Mouse (Mus musculus) limb, embryonic 11.5 days (tissue): Measurements from ENCODE around the gene Cdh23. TPM values are rescaled to one million over a fixed set of nuclear protein-coding genes. Genes with fewer than 3 reads are reported as not detected.
"Not testable (repeated sequence)": the region's sequence is repeated elsewhere in the genome, so short reads cannot be mapped to it uniquely, and the experiment has no call there.

Experiments used
- ATAC-seq: fragments of 200-750 bp; cut with Nextera tagmentation; 2 replicates; pipeline ENCODE4 v1.8.0; 2017; ENCODE audit warnings: low read depth; ENCODE audit not compliant: insufficient number of reproducible peaks, low FRiP score, low TSS enrichment
- DNase-seq: peaks from one replicate; pipeline ENCODE4 v3.0.0-alpha.2; 2015; ENCODE audit warnings: low spot score
- H3K27ac ChIP-seq: fragments of 300-500 bp; sonication (generic); replicated peaks from 2 replicates; pipeline ENCODE4 v1.5.1; 2014; ENCODE audit warnings: low read depth, mild to moderate bottlenecking, low read length
- H3K27me3 ChIP-seq: fragments of 300-500 bp; sonication (generic); 2 replicates; pipeline ENCODE4 v1.6.1; 2014; ENCODE audit warnings: mild to moderate bottlenecking, low read length, mixed read lengths; ENCODE audit not compliant: control insufficient read depth, insufficient read depth
- H3K36me3 ChIP-seq: fragments of 300-500 bp; sonication (generic); 2 replicates; pipeline ENCODE4 v1.6.1; 2014; ENCODE audit warnings: mild to moderate bottlenecking, low read length, moderate library complexity, mixed read lengths; ENCODE audit not compliant: control insufficient read depth, insufficient read depth
- H3K4me1 ChIP-seq: fragments of 300-500 bp; sonication (generic); 2 replicates; pipeline ENCODE4 v1.6.1; 2014; ENCODE audit warnings: low read length, mixed read lengths; ENCODE audit not compliant: control insufficient read depth, insufficient read depth
- H3K4me2 ChIP-seq: fragments of 300-500 bp; sonication (generic); 2 replicates; pipeline ENCODE4 v1.6.1; 2014; ENCODE audit warnings: low read depth, mild to moderate bottlenecking, moderate library complexity; ENCODE audit not compliant: severe bottlenecking
- H3K4me3 ChIP-seq: fragments of 300-500 bp; sonication (generic); 2 replicates; pipeline ENCODE4 v1.5.1; 2014; ENCODE audit warnings: low read depth, low read length
- H3K9ac ChIP-seq: fragments of 300-500 bp; sonication (generic); 2 replicates; pipeline ENCODE4 v1.6.1; 2014; ENCODE audit warnings: mild to moderate bottlenecking, low read length
- H3K9me3 ChIP-seq: fragments of 300-500 bp; sonication (generic); 2 replicates; pipeline ENCODE4 v1.6.1; 2016; ENCODE audit warnings: low read length; ENCODE audit not compliant: control insufficient read depth
- WGBS: fragments of 180-500 bp; shearing (Covaris S2); extraction: QIAGEN DNeasy Blood & Tissue Kit; methylation state at CpG from one replicate; pipeline ENCODE4 v1.1.7; 2014; 5-methylcytosine and 5-hydroxymethylcytosine counted together
- polyA plus RNA-seq: library from polyadenylated mRNA; unstranded; fragments of >200 nt; fragmentation: Nextera tagmentation; extraction: Ambion mirVana; gene quantifications from 2 replicates; pipeline ENCODE4 v1.2.1, GENCODE M21; 2014

The Cdh23 gene
- 0.16 and 0.71 TPM in 2 replicates for polyA plus RNA-seq

DNA sequence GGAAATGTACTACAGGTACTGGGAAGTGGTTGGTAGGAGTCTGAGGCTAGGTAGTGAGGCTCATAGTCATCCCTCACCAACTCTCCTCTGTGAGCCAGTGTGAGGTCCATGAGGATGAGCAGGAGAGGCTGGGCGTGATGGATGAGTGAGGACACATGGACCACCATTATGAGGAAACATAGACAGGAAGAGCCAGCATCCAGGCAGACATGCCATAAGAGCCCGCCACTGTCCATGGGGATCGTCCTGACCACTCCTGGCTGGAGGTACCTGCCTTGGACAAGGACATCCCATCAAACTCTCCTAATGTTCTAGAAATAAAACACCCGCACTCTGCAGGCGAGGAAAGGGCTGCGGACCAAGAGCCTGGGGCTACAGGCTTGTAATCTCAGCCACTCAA, at the start of gene Cdh23:
Cdh23 (minus strand) TSS at position 101 of the 400 bp plus-strand sequence.
- no peaks in the 10 kb centered on the region for H3K27me3 ChIP-seq
- H3K4me1 ChIP-seq, result no peaks in the 10 kb centered on the region
- no peak within 1 kb of the TSS for H3K9ac ChIP-seq
- no peak within 1 kb of the TSS for H3K4me2 ChIP-seq
- H3K9me3 ChIP-seq, result no peaks in the 10 kb centered on the region
- 82% methylated on average over 6 of the region's 6 CpGs for WGBS
- ATAC-seq (no peak), DNase-seq (no peak)
- H3K36me3 ChIP-seq, result no peaks in the 10 kb centered on the region
- H3K4me3 ChIP-seq, result no peak within 1 kb of the TSS
- H3K27ac ChIP-seq, result no peak within 1 kb of the TSS

DNA sequence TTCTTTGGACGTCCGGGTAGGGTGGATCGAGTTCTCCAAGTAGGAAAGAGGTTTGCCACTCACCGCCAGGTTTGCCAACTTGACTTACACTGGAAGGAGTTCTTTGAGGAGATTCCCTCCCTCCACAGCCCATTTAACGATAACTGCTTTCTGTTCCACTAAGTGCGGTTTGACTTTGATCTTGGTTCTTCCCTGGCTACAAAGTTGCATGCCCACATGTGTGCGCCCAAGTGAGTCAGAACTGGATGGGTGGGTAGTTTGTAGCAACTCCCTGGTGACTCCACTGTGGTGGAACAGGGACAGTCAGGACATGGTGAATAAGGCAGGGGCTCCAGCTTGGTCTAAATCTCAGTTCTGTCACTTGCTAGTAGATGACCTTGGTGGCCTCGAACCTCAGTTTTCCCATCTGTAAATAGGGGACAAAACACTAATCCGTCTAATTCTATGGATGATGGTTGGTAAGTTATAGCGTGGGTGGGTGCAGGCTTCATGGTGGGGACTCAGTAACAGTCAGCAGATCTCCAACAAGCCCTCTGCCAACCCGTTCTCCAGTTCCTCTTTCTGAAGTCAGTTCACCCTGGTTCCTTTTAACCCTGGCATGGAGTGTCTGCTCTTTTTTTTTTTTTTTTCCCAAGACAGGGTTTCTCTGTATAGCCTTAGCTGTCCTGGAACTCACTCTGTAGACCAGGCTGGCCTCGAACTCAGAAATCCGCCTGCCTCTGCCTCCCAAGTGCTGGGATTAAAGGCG, 48.4 kb upstream of the Cdh23 start:
- no peak overlapping the region for H3K4me2 ChIP-seq
- H3K4me1 ChIP-seq, result 0 out of 2 replicates have a peak, but pooled peaks cover 5% of the 10 kb centered on the region
- H3K9ac ChIP-seq, result no peak overlapping the region
- H3K36me3 ChIP-seq, result no peaks in the 10 kb centered on the region
- WGBS, result 93% methylated on average over 14 of the region's 14 CpGs
- H3K9me3 ChIP-seq, result no peaks in the 10 kb centered on the region
- H3K27me3 ChIP-seq, result no peaks in the 10 kb centered on the region
- H3K4me3 ChIP-seq, result no peak overlapping the region
- H3K27ac ChIP-seq, result no peak overlapping the region
- ATAC-seq (no peak), DNase-seq (no peak)

DNA sequence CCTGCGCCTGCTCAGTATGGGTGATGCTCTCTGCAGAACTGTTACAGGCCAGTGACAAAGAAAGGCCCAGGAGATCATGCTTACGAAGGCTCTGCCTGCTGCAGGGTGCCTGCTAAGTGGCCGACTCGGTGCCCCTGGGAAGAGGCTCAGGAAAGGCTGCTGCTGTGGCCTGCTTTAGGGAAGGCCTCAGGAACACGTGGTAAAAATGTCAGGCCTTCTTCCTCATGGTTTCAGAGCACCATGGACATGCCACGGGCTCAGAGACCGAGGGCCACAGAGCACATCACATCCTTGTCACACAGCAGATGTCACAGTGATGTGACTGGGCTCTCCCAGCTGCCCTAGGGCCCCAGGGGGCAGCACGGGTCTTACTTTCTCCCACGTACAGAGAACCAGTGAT, 47.4 kb upstream of the Cdh23 start:
- Histone ChIP-seq H3K27ac (no peak overlapping the region), H3K4me1 (0 out of 2 replicates have a peak, but pooled peaks cover 5% of the 10 kb centered on the region), H3K27me3 (no peaks in the 10 kb centered on the region), H3K9me3 (no peaks in the 10 kb centered on the region), H3K36me3 (no peaks in the 10 kb centered on the region), H3K4me3 (no peak overlapping the region), H3K9ac (no peak overlapping the region; the same call in 1 of the 2 replicates), H3K4me2 (no peak overlapping the region)
- no peak for DNase-seq
- 75% methylated on average over 9 of the region's 9 CpGs for WGBS
- ATAC-seq, result no peak

DNA sequence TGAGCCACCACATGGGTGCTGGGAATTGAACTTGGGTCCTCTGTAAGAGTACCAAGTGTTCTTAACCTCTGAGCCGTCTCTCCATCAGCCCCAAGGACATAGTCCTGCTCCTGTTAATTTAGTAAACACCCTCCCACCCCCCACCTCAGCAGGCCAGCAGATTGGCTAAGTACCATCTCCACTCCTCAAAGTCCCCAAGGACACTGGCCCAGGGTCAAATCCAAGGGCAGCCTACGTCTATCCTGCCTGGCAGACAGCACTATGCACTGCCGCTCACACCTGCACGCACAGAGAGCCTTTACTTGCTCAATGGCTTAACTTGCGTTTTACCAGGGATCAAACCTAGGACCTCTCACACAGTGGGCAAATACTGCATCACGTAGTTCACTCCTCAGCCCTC, 46.7 kb upstream of the Cdh23 start:
- DNase-seq (no peak), ATAC-seq (no peak)
- no peak overlapping the region for H3K27ac ChIP-seq
- H3K9me3 ChIP-seq, result no peaks in the 10 kb centered on the region
- no peak overlapping the region for H3K9ac ChIP-seq
- 0 out of 2 replicates have a peak, but pooled peaks cover 5% of the 10 kb centered on the region for H3K4me1 ChIP-seq
- H3K4me3 ChIP-seq, result no peak overlapping the region
- H3K27me3 ChIP-seq, result no peaks in the 10 kb centered on the region
- no peaks in the 10 kb centered on the region for H3K36me3 ChIP-seq
- 85% methylated on average over 6 of the region's 6 CpGs for WGBS
- H3K4me2 ChIP-seq, result no peak overlapping the region

- H3K9ac ChIP-seq, ATAC-seq, H3K27me3 ChIP-seq, H3K9me3 ChIP-seq, H3K4me1 ChIP-seq, H3K36me3 ChIP-seq, H3K4me2 ChIP-seq, H3K27ac ChIP-seq, H3K4me3 ChIP-seq, DNase-seq: not testable (repeated sequence)
- 75% methylated on average over 1 of the region's 1 CpGs for WGBS
Measured at GRCm38 (mm10) chr10:60742296-60742695, 46.0 kb upstream of the Cdh23 start.

DNA sequence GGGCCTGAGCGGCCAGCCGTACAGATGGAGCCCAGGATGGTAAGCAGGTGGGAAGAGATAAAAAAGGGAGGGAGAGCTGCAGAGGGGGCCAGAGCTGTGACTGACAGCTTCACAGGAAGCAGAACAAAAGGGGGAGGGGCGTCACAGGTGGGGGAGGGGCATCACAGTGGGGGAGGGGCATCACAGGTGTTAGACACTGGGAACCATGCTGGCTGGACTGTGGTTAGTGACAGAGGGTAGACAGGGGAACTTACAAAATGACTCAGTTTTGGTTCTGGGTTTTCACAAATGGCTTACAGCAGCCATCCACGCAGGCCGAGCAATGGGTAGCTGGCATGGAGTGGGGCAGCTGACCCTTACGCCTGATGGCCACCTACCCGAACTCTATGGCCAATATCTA, 45.1 kb upstream of the Cdh23 start:
- Histone ChIP-seq H3K9ac (no peak overlapping the region), H3K9me3 (no peaks in the 10 kb centered on the region), H3K4me1 (no peaks in the 10 kb centered on the region), H3K4me3 (no peak overlapping the region), H3K4me2 (no peak overlapping the region), H3K27ac (no peak overlapping the region), H3K36me3 (no peaks in the 10 kb centered on the region; the same call in 1 of the 2 replicates), H3K27me3 (no peaks in the 10 kb centered on the region)
- WGBS, result 78% methylated on average over 7 of the region's 7 CpGs
- no peak for ATAC-seq
- DNase-seq, result no peak

- ATAC-seq, result no peak
- no peaks in the 10 kb centered on the region for H3K9me3 ChIP-seq
- H3K4me2 ChIP-seq, result no peak overlapping the region
- no peak overlapping the region for H3K9ac ChIP-seq
- no peaks in the 10 kb centered on the region for H3K27me3 ChIP-seq
- no peaks in the 10 kb centered on the region; the same call in 1 of the 2 replicates for H3K36me3 ChIP-seq
- no peak overlapping the region for H3K27ac ChIP-seq
- H3K4me3 ChIP-seq, result no peak overlapping the region
- DNase-seq, result no peak
- 84% methylated on average over 4 of the region's 4 CpGs for WGBS
- H3K4me1 ChIP-seq, result no peaks in the 10 kb centered on the region
Measured at GRCm38 (mm10) chr10:60739619-60740363, 43.5 kb upstream of the Cdh23 start.

DNA sequence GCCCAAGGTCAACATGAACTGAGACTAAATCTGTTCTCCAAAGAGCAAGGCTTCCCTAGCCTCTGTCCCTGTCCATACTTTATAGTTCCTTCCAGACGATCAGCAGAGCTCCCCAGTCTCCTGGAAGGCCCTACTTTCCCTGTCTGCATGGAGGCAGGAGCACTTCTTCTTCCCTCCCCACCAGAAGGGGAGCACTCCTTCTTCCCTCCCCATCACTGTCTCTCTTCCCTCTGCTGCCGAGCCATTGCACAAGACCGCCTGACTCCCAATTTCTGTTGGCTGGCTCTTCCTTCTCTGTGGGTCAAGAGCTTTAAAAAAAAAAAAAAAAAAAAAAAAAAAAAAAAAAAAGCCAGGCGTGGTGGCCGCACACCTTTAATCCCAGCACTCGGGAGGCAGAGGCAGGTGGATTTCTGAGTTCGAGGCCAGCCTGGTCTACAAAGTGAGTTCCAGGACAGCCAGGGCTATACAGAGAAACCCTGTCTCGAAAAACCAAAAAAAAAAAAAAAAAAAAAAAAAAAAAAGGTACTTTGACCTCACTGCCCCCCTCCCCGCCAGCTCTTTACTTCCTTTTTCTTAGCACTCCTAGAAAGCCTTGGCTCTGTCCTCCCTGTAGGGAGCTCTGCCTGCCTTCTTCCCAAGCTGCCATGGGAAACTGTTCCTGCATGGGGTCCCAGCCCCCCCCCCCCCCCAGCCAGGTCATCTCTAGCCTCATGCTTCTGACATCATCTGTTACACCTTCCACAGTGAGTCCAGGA, 41.8 kb upstream of the Cdh23 start:
- WGBS, result 80% methylated on average over 8 of the region's 9 CpGs
- DNase-seq, result no peak
- H3K9me3 ChIP-seq, result no peaks in the 10 kb centered on the region

More for the DNA sequence above, 41.8 kb upstream of the Cdh23 start:
- Histone ChIP-seq H3K27ac (no peak overlapping the region), H3K4me2 (no peak overlapping the region), H3K9ac (no peak overlapping the region), H3K4me1 (no peaks in the 10 kb centered on the region), H3K27me3 (no peaks in the 10 kb centered on the region), H3K4me3 (no peak overlapping the region), H3K36me3 (no peaks in the 10 kb centered on the region; the same call in 1 of the 2 replicates)
- ATAC-seq, result no peak
